Mouse (Mus musculus) testis, adult 2 months (tissue): ENCODE measurements around the gene Gm3147. TPM values are rescaled to one million over a fixed set of nuclear protein-coding genes. Genes with fewer than 3 reads are reported as not detected.
"Not testable (repeated sequence)": the region's sequence is repeated elsewhere in the genome, so short reads cannot be mapped to it uniquely, and the experiment has no call there.

Source experiments
- H3K27ac ChIP-seq: fragments of 200-500 bp; 2 replicates; pipeline ENCODE4 v1.5.1; 2012; ENCODE audit warnings: low read depth, low read length; ENCODE audit not compliant: control insufficient read depth, insufficient read depth
- H3K27me3 ChIP-seq: fragments of 200-500 bp; 2 replicates; pipeline ENCODE4 v1.6.1; 2012; ENCODE audit warnings: mild to moderate bottlenecking, low read length, moderate library complexity; ENCODE audit not compliant: control insufficient read depth, insufficient read depth
- H3K36me3 ChIP-seq: fragments of 200-500 bp; 2 replicates; pipeline ENCODE4 v1.6.1; 2012; ENCODE audit warnings: mild to moderate bottlenecking, low read length; ENCODE audit not compliant: control insufficient read depth, insufficient read depth
- H3K4me1 ChIP-seq: fragments of 200-500 bp; 2 replicates; pipeline ENCODE4 v1.6.1; 2012; ENCODE audit warnings: low read length; ENCODE audit not compliant: control insufficient read depth, insufficient read depth
- H3K4me3 ChIP-seq: fragments of 200-500 bp; 2 replicates; pipeline ENCODE4 v1.5.1; 2012; ENCODE audit warnings: low read depth, mild to moderate bottlenecking, low read length, moderate library complexity, mixed read lengths; ENCODE audit not compliant: control insufficient read depth
- polyA plus RNA-seq: library from polyadenylated mRNA; depleted of rRNA; stranded (reverse); fragments of >200 nt; gene quantifications from 2 replicates; pipeline ENCODE4 v1.2.3, GENCODE M21; 2012; rRNA removed

Gene Gm3147
- polyA plus RNA-seq: not detected in 2 replicates

GRCm38 (mm10) chr5:94616242-94616641 lies at the start of gene Gm3147:
Gene Gm3147 (minus strand): TSS chr5:94616342.
- not testable (repeated sequence) for H3K27me3 ChIP-seq, H3K36me3 ChIP-seq, H3K4me3 ChIP-seq, H3K4me1 ChIP-seq, H3K27ac ChIP-seq

- not testable (repeated sequence) for H3K4me1 ChIP-seq, H3K4me3 ChIP-seq, H3K36me3 ChIP-seq, H3K27ac ChIP-seq, H3K27me3 ChIP-seq
Measured at GRCm38 (mm10) chr5:94648082-94648481, 31.9 kb upstream of the Gm3147 start, which contains the start of gene Gm6205. Gene Gm6205 (plus strand): TSS chr5:94648382.

DNA sequence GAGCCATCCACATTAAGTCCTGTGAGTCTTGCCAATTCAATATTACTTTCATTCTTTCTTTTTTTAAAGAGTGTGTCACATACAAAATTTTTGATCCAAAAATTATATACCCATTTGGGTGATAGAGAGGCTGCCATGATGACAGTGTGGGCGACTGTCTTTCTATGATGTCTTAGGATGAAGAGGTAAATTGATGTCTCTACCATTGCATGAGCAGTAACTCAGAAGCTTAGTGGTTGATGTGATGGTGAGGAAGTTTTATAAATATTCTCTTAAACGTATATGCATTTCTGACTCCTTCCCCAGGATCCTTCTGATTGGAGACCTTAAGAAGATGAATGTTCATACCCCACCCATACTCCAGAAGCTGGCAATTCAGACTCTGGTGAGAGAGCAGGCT lies 7.5 kb upstream of the Gm3147 start, which contains the start of gene Gm6509:
Gm6509 (plus strand) TSS at position 301 of the 400 bp plus-strand sequence.
- H3K27ac ChIP-seq, H3K27me3 ChIP-seq, H3K4me3 ChIP-seq, H3K36me3 ChIP-seq, H3K4me1 ChIP-seq: not testable (repeated sequence)

Other genes starting within 250 kb of the Gm3147 start
- not detected in 2 replicates for gene Gm7682, start 170.6 kb downstream of the Gm3147 start, polyA plus RNA-seq
- gene Gm3139, start 90.1 kb downstream of the Gm3147 start, polyA plus RNA-seq: not detected in 2 replicates
- not detected in 2 replicates for gene Gm6509, start 7.6 kb upstream of the Gm3147 start, polyA plus RNA-seq
- gene Gm6205, start 32.0 kb upstream of the Gm3147 start, polyA plus RNA-seq: not detected in 2 replicates
- 0.17 TPM in 1 of 2 replicates, not detected in the other for gene Gm3183, start 249.1 kb upstream of the Gm3147 start, polyA plus RNA-seq